Mouse (Mus musculus) right cerebral cortex, postnatal 14 days (tissue): ENCODE data around the gene Gm17124.
"Not testable (repeated sequence)": the region's sequence is repeated elsewhere in the genome, so short reads cannot be mapped to it uniquely, and the experiment has no call there.

Source experiments
- DNase-seq: peaks from one replicate; pipeline ENCODE4 v3.0.0; 2022

Gm17124 gene

GRCm38 (mm10) chr14:42599782-42600181 lies at the start of gene Gm17124:
Gene Gm17124 (minus strand): TSS chr14:42599882.
- not testable (repeated sequence) for DNase-seq

GRCm38 (mm10) chr14:42641817-42642216 lies 42.1 kb upstream of the Gm17124 start, which contains the start of gene Gm3633:
Gene Gm3633 (minus strand): TSS chr14:42641917.
- not testable (repeated sequence) for DNase-seq
